Mouse (Mus musculus) ovary, adult 2 months (tissue): Measurements from ENCODE around the gene Defa22. TPM values are rescaled to one million over a fixed set of nuclear protein-coding genes. Genes with fewer than 3 reads are reported as not detected.

ENCODE experiments used
- polyA plus RNA-seq: library from polyadenylated mRNA; depleted of rRNA; stranded (reverse); fragments of >200 nt; gene quantifications from 2 replicates; pipeline ENCODE4 v1.2.3, GENCODE M21; 2012; rRNA removed

The Defa22 gene
- polyA plus RNA-seq = 1.0 TPM in 1 of 2 replicates, not detected in the other

GRCm38 (mm10) chr8:21161977-21162376 lies at the start of gene Defa22:
TSS of gene Defa22 (plus strand) at chr8:21162277.

DNA sequence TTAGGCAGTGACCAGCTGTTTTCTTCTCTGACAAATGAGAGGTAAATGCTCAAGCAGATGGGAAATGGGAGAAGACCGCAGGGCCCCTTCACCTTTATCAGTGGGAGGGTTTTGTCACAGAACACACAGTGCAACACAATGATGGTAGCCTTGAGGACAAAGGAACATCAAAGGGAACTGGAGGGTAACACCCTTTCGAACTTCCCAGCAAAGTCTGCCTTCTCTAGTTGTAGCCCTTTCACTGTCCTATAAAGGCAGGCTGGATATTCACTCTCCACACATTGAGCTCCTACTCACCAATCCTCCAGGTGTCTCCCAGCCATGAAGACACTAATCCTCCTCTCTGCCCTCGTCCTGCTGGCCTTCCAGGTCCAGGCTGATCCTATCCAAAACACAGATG lies 27.7 kb upstream of the Defa22 start, which contains the start of gene Defa30:
Gene Defa30 (plus strand): TSS at position 301 of the 400 bp plus-strand sequence.

GRCm38 (mm10) chr8:21191314-21191713 lies 29.2 kb downstream of the Defa22 start, which contains the start of gene Defa31:
TSS of gene Defa31 (plus strand) at chr8:21191614.

GRCm38 (mm10) chr8:21201261-21201660 lies 39.2 kb downstream of the Defa22 start, which contains the start of gene Gm15293:
TSS of gene Gm15293 (plus strand) at chr8:21201561.

Other genes with a start within 250 kb of the Defa22 start
- not detected in 2 replicates for gene Gm6040, start 240.2 kb upstream of the Defa22 start, polyA plus RNA-seq
- gene AY761185, start 217.6 kb upstream of the Defa22 start, polyA plus RNA-seq = not detected in 2 replicates
- gene Defa21, start 136.7 kb upstream of the Defa22 start, polyA plus RNA-seq = not detected in 2 replicates
- not detected in 2 replicates for gene Defa23, start 107.2 kb upstream of the Defa22 start, polyA plus RNA-seq
- not detected in 2 replicates for gene Defa35, start 97.2 kb upstream of the Defa22 start, polyA plus RNA-seq
- gene Defa25, start 77.8 kb upstream of the Defa22 start, polyA plus RNA-seq = not detected in 2 replicates
- not detected in 2 replicates for gene Gm14851, start 66.2 kb upstream of the Defa22 start, polyA plus RNA-seq
- gene Defa30, start 27.6 kb upstream of the Defa22 start, polyA plus RNA-seq = not detected in 2 replicates
- not detected in 2 replicates for gene Defa31, start 29.3 kb downstream of the Defa22 start, polyA plus RNA-seq
- not detected in 2 replicates for gene Gm15293, start 39.3 kb downstream of the Defa22 start, polyA plus RNA-seq
- gene Gm15292, start 87.5 kb downstream of the Defa22 start, polyA plus RNA-seq = not detected in 2 replicates
- not detected in 2 replicates for gene Defa27, start 153.3 kb downstream of the Defa22 start, polyA plus RNA-seq
- gene Defa29, start 164.7 kb downstream of the Defa22 start, polyA plus RNA-seq = not detected in 2 replicates
- not detected in 2 replicates for gene Defa2, start 216.2 kb downstream of the Defa22 start, polyA plus RNA-seq
- not detected in 2 replicates for gene Defa33, start 229.5 kb downstream of the Defa22 start, polyA plus RNA-seq